Mouse (Mus musculus) cerebellum, postnatal 4 days (tissue): Measurements from ENCODE around the gene Ppm1j.
A peak's percentile ranks its signal among the peaks of the same experiment; 100 is the strongest.
"Not testable (repeated sequence)": the region's sequence is repeated elsewhere in the genome, so short reads cannot be mapped to it uniquely, and the experiment has no call there.

Source experiments
- DNase-seq, 2 experiments: peaks; one replicate each; pipeline ENCODE4 v3.0.0; 2022; ENCODE audit warnings: low spot score in 2 of 2, mixed read lengths in 1 of 2

The Ppm1j gene

GRCm38 (mm10) chr3:104780561-104781420 is at the start of gene Ppm1j:
Ppm1j (plus strand) TSS chr3:104781056.
- no peak for DNase-seq

- DNase-seq, result no peak
Measured at GRCm38 (mm10) chr3:104732907-104733306, 47.9 kb upstream of the Ppm1j start.

- DNase-seq, result no peak
Measured at GRCm38 (mm10) chr3:104734654-104735053, 46.2 kb upstream of the Ppm1j start.

GRCm38 (mm10) chr3:104741954-104742353 is 38.9 kb upstream of the Ppm1j start:
- no peak for DNase-seq

- DNase-seq, result no peak
Measured at GRCm38 (mm10) chr3:104743161-104743560, 37.7 kb upstream of the Ppm1j start.

- no peak for DNase-seq
Measured at GRCm38 (mm10) chr3:104743864-104744263, 37.0 kb upstream of the Ppm1j start.

GRCm38 (mm10) chr3:104752845-104753244 is 28.0 kb upstream of the Ppm1j start:
- not testable (repeated sequence) for DNase-seq

GRCm38 (mm10) chr3:104758406-104758805 is 22.4 kb upstream of the Ppm1j start:
- peak; percentile 76 to 84 for DNase-seq

GRCm38 (mm10) chr3:104758869-104759268 is 22.0 kb upstream of the Ppm1j start:
- no peak for DNase-seq

DNA sequence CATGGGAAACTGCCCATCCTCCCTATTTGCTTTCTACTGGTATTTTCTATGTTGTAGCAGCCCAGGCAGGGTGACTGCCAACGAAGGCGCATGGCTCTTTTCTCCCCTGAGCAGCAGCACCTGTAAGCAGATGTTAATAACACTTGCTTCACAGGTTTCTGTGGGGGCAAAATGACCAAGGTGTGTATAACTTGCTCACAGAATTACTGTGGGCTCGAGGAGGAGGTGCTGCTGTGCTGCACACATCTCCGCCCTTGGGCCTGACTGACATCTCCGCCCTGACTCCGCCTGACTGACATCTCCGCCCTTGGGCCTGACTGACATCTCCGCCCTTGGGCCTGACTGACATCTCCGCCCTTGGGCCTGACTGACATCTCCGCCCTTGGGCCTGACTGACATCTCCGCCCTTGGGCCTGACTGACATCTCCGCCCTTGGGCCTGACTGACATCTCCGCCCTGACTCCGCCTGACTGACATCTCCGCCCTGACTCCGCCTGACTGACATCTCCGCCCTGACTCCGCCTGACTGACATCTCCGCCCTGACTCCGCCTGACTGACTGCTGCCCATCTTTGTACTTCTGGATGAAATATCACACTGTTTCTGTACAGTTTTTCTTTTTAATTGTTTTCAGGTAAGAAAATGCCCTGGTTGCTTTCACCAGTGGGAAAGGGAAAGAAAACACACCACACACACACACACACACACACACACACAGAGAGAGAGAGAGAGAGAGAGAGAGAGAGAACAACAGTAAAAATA is 18.6 kb upstream of the Ppm1j start:
- DNase-seq, result not testable (repeated sequence)

DNA sequence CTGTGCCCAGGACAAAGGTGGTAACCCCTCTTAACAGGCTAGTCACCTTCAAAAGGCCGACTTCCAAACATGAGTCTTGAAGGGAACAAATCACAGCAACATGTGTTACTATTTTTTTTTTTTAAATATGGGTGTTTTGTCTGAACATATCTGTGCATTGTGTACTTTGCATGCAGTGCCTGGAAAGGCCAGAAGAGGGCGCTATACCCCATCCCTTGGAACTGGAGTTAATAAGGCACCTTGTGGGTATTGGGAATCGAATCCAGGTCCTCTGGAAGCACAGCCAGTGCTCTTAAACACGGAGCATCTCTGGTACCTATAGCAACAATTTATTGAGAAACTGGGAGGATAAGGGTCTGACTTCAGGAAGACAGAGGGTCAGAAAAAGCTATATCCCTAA is 15.8 kb upstream of the Ppm1j start:
- DNase-seq, result peak in 1 of 2 experiments; percentile 22

DNA sequence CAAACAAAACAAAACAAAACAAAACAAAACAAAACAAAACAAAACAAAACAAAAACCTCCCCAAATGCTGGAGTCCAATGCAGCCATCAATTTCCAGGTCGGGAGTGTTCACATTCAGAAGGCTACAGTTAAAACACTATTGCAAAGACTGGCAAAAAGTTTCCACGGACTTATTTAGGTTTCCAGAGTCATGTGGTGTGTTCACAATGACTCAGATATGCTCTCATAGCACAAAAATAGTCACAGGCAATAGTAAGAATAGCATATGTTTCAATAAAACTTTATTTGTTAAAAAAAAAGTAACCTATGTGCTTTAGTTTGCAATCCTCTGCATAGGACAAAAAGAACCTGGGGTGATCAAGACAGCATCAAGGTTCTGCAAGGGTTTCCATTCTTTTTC is 13.7 kb upstream of the Ppm1j start:
- DNase-seq, result no peak

DNA sequence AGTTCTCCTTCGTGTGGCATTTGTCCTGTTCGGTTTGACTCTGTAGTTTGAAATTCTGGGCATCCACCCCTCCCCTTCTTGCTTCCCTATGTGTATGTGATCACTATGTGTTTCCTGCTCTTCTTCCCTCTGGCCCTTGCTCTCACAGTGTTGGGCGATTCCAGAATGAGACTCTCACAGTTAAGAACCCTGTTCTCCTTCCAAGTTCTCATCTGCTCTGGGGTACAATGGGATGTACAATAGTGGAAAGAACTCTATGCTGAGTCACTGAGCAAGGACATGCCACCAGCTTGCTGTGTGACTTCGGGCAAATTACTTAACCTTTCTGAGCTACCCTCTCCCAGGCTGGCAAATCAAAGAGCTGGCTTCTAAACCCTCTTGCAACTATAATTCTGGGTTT is 13.1 kb upstream of the Ppm1j start:
- DNase-seq, result no peak

- no peak for DNase-seq
Measured at GRCm38 (mm10) chr3:104769135-104769534, 11.7 kb upstream of the Ppm1j start.

DNA sequence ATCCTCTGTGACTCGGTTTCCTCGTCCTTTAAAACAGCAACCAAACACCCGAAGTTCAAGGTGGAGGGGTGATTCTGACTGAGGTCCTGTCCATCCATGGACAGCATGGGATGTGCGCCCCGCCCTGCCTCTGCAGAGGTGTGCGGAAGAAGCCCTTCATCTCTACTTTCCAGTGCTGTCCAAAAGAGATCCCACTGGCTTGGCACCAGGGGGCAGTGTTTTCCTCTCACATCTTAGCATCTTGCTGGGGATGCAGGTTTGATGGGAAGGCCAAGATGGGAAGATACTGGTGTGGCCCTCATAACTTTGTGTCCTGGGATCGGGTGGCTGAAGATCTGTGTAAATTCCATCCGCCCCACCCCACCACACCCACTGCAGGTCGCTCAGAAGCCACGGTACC is 10.8 kb upstream of the Ppm1j start:
- DNase-seq, result peak in 1 of 2 experiments; percentile 26

DNA sequence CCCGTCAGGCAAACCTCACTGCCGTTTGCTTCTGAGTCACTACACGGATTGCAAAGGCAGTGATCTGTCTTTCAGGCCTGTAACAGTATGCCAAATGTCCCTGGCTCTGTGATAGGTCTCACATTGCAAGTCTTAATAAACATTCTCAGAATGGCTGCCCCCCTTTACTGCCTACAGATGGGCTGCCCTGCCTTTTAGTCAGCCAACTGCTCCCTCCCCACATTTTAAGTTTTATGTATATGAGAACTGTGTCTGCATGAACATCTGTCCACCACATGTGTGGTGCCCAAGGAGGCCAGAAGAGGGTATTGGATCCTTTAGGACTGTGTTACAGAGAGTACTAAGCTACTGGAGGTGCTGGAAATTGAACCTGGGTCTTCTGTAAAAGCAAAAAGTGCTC is 9.9 kb upstream of the Ppm1j start:
- no peak for DNase-seq

- DNase-seq, result no peak
Measured at GRCm38 (mm10) chr3:104771460-104771859, 9.4 kb upstream of the Ppm1j start.

DNA sequence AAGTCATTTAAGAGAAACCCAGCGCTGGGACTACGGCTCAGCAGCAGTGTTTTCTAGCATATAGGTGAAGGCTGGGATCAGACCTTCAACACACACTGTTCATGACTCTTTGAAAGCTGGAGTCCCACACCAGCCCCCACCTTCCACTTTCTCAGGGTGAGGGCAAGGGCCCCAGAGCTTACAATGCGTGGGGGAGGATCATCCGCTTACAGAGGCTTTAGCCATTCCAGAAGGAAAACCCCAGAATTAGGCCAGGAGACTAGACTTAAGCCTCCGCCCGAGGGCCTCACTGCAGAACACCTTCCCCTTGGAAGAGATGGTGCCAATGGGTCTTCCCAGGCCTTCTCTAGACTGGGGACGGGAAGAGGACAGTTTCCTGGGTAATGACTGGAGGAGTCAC is 7.6 kb upstream of the Ppm1j start:
- DNase-seq, result no peak

DNA sequence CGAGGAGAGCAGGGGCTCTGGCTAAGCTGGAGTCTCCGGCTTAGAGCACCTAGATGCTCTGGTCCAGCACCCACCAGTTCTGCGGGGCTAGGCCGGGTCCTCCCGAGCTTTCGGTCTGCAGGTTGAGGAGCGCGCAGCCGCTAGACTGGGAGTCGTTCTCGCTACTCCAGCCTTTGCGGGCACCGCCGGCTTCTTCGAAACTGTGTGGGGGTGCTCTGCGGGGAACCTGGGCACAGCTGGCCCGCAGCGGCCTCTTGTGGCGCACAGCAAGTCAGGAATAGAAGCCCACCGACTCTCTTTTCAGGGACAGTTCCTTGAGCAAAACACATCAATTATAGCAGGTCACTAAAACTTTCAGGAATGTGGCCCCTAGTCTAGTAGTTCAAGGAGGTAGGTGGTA is 3.5 kb upstream of the Ppm1j start:
- DNase-seq, result peak in 1 of 2 experiments; percentile 30

GRCm38 (mm10) chr3:104779949-104780348 is 907 bp upstream of the Ppm1j start:
- peak in 1 of 2 experiments; percentile 79 for DNase-seq

- no peak for DNase-seq
Measured at GRCm38 (mm10) chr3:104781471-104781903, 631 bp downstream of the Ppm1j start, which contains the start of gene Fam19a3. Fam19a3 (minus strand) TSS chr3:104781840.

- no peak for DNase-seq
Measured at GRCm38 (mm10) chr3:104782061-104782681, 1.3 kb downstream of the Ppm1j start.
